Mouse (Mus musculus) forelimb bud, embryonic 11.5 days (tissue): ENCODE measurements around the gene Sesn3.

Experiments
- DNase-seq: peaks from one replicate; pipeline ENCODE4 v3.0.0-alpha.2; 2012; ENCODE audit warnings: low read depth, low spot score

Gene Sesn3

DNA sequence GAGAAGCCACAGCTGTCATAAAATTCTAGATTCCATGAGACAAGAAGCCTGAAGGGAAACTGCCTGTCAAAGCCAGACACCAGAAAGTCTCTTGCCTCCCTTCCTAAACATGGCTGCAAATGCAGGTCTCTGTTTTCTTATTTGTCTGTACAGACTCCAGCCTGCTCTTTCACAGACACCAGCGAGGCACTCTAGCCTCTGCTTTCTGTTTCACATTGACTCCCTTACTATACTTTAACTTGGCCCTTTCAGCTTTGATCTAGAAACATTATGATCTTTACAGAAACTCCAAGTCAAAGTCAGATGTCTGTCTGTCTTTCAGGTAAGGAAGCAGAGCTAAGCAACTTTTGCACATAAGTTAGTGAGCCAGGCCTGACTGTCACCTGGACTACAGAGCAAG is 77.5 kb downstream of the Sesn3 start:
- DNase-seq, result no peak

GRCm38 (mm10) chr9:14354852-14355251 is 80.0 kb downstream of the Sesn3 start:
- no peak for DNase-seq

DNA sequence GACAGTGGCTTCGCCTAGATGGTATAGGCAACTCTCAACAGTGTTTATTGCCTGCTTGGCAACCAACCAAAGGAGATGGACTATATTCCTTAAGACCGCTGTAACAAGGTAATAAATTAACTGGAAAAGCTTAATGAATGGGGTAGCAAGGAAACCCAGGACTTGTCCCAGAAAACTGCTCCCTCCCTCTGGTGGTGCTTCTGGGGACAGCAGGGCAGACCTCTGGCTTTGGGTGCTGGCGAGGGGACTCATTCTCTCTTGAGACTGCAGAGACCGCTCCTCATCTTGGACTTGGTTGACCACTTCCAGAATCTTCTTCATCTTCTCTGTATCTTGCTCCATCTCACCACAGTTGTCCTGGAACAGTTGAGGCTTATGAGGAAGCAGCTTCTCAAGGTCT is 82.2 kb downstream of the Sesn3 start:
- DNase-seq, result no peak

DNA sequence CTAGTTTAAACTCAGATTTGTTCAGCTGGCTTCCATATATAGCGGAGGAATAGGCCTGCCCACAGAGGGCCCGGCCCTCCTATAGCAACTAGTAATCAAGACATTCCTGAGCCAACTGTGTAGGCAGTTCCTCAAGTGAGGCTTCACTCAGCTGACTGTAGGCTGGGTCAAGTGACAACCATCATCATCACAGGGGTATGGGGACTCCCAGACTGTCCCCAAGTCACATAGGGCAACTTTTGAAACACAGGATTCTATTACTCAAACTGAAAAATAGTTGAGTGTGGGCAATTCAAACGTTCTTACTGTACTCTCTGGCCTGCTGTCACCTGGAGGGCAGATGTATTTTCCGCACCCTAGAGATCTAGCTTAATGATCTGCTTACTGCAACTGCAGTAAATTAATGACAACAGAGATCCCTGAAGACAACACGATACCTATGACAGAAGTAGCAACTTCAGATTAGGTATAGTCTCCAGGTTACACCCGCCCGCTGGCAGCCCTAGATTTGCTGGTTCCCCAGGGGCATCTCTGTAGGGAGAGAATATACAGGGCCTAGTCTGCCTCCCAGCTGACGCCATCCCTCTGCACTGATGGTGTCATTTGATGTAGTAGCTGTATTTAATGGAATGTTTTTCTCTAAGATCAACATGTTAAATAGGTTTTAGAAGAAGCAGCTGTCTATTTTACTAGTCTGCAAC is 87.4 kb downstream of the Sesn3 start:
- no peak for DNase-seq

GRCm38 (mm10) chr9:14363540-14363939 is 88.7 kb downstream of the Sesn3 start:
- no peak for DNase-seq

- no peak for DNase-seq
These were observed 89.9 kb downstream of the Sesn3 start for GRCm38 (mm10) chr9:14364719-14365118.

DNA sequence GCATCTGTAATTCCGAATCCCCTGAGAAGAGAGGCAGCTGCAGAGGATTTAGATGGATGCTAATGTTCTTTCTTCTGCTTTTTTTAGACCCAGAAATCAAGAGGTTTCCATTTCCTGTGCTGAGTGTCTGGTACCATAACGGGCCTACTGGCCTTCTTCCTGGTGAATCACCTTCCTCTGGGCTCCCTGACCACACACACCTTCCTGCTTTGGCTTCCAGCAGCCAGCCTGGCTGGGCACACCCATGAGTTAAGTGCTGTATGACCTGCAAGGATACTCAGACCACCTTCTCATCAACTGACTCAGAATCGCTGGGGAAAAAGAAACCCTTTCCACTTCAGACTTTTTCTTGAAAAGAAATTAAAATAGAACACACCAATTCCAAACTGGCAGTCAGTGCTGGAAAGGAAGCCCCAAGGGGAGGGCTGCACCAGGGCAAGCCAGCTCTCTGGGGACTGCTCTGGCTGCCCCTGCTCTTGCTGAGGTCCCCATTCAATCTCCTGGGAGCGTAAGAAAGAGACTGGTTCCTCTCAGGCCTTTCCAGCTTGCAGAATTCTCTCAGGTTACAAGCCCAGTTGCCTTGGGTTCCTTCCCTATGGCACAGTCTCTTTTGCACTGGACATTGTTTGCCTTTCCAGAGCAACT is 90.7 kb downstream of the Sesn3 start:
- DNase-seq, result no peak

GRCm38 (mm10) chr9:14367850-14368249 is 93.0 kb downstream of the Sesn3 start:
- DNase-seq, result no peak

- no peak for DNase-seq
These were observed 94.4 kb downstream of the Sesn3 start for GRCm38 (mm10) chr9:14369271-14369670.

- no peak for DNase-seq
These were observed 97.6 kb downstream of the Sesn3 start for GRCm38 (mm10) chr9:14372440-14372839.

DNA sequence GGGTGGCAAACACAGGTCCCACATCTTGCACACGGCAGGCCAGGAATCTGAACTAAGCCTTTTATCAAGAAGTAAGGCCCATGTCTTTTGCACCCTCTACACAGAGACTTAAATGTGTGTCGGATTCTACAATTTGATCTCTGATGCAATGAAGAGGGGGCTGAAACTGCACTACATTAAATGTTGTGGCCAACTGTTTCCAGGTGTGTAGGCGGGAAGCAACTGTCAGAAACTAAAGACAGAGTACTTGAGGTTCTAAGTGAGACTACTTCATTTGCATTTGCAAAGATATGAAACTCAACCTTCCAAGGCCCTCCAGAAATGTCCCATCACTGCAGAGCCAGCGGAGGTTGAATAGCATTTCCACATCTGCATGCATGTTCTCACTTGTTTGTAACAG is 101.3 kb downstream of the Sesn3 start:
- no peak for DNase-seq

- DNase-seq, result no peak
These were observed 103.3 kb downstream of the Sesn3 start for GRCm38 (mm10) chr9:14378151-14378550.

GRCm38 (mm10) chr9:14379769-14380385 is 105.0 kb downstream of the Sesn3 start:
- peak; percentile 11 for DNase-seq

DNA sequence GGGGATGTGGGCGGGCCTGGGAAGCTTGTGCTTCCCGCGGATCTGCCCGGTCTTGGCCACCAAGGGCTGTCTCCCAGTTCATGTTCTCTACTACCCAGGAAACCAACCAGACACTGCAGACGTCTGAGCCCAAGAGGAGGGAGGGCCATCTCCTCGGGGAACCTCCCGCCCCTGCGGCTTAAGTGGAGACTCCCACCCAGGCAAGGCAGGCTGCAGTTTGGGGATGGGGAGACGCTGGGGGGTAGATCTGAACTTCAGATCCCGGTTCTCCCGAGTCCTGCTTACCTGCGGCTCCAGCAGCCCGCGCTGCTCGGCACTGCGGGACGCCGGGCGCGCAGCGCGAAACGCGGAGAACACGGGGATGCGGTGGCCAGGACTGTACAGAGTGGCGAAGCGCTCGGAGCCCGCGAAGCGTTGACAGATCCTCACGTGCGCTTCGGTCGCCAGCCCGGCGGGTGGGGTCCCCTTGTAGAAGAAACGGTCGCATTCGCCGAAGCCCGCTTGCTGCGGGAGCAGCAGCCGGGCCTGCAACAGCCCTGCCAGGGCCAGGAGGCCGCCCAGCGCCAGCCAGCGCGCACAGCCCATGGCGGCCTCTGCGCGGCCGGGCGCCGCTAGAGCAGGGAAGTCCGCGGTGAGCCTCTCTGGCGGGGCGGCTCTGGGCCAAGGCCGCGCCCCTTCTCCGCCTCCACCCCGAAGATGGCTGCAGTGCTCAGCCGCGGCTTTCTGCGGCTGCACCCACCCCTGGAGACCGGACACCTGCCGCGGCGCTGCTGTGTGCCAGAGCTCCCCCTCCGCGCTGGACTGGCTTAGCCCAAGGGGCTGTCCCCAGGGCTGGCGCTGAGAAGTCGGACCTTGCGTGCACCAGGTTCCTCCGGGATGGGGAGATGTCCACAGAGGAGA is 105.8 kb downstream of the Sesn3 start:
- DNase-seq, result peak; percentile 64

GRCm38 (mm10) chr9:14381353-14382055 is 106.6 kb downstream of the Sesn3 start, which contains the start of gene Endod1:
Gene Endod1 (minus strand): TSS chr9:14381507.
- peak; percentile 16 for DNase-seq

GRCm38 (mm10) chr9:14382256-14382791 is 107.5 kb downstream of the Sesn3 start:
- DNase-seq, result no peak
